Mouse (Mus musculus) MEL (cell line): ENCODE results near the gene Slc36a1. TPM values are rescaled to one million over a fixed set of nuclear protein-coding genes. Genes with fewer than 3 reads are reported as not detected.

Experiments
- DNase-seq: peaks from one replicate; pipeline ENCODE4 v3.0.0; 2011; ENCODE audit warnings: low read depth, low spot score
- H3K27ac ChIP-seq: 2 replicates; pipeline ENCODE4 v1.5.1; 2012; ENCODE audit warnings: low read depth, mild to moderate bottlenecking, control low read depth, low read length, moderate library complexity; ENCODE audit not compliant: control insufficient read depth
- H3K27me3 ChIP-seq, 2 experiments: fragments of 150-350 bp in 1 of 2; sonication (generic) in 1 of 2; 2 replicates each; pipeline ENCODE4 v1.6.1; 2012; ENCODE audit warnings: low read length in 2 of 2, mild to moderate bottlenecking in 2 of 2, improper control_type of control experiment in 1 of 2, moderate library complexity in 1 of 2; ENCODE audit not compliant: insufficient read depth in 2 of 2, control insufficient read depth in 1 of 2
- H3K36me3 ChIP-seq, 2 experiments: 2 replicates each; pipeline ENCODE4 v1.6.1; 2012 to 2014; ENCODE audit warnings: low read length in 2 of 2, improper control_type of control experiment in 1 of 2, inconsistent platforms in 1 of 2, mild to moderate bottlenecking in 1 of 2; ENCODE audit not compliant: insufficient read depth in 2 of 2, control insufficient read depth in 1 of 2
- H3K4me1 ChIP-seq, 2 experiments: fragments of 150-350 bp in 1 of 2; sonication (generic) in 1 of 2; 2 replicates each; pipeline ENCODE4 v1.6.1; 2012; ENCODE audit warnings: low read length in 2 of 2, improper control_type of control experiment in 1 of 2, mild to moderate bottlenecking in 1 of 2; ENCODE audit not compliant: insufficient read depth in 2 of 2, control insufficient read depth in 1 of 2
- H3K4me3 ChIP-seq, 2 experiments: fragments of 150-350 bp in 1 of 2; sonication (generic) in 1 of 2; 2 replicates each; pipeline ENCODE4 v1.5.1; 2012; ENCODE audit warnings: low read depth in 2 of 2, low read length in 2 of 2, mild to moderate bottlenecking in 2 of 2, moderate library complexity in 2 of 2, control low read depth in 1 of 2, improper control_type of control experiment in 1 of 2; ENCODE audit not compliant: control insufficient read depth in 1 of 2, insufficient read depth in 1 of 2
- H3K79me2 ChIP-seq: 2 replicates; pipeline ENCODE4 v1.6.1; 2012; ENCODE audit warnings: mild to moderate bottlenecking, low read length, moderate library complexity; ENCODE audit not compliant: control insufficient read depth, poor library complexity, insufficient read depth
- H3K9ac ChIP-seq: 2 replicates; pipeline ENCODE4 v1.6.1; 2012; ENCODE audit warnings: low read depth, mild to moderate bottlenecking, control low read depth, low read length, moderate library complexity; ENCODE audit not compliant: control insufficient read depth, poor library complexity, severe bottlenecking
- H3K9me3 ChIP-seq: fragments of 150-350 bp; sonication (generic); replicated peaks from 2 replicates; pipeline ENCODE4 v1.6.1; 2012; ENCODE audit warnings: mild to moderate bottlenecking, low read length, improper control_type of control experiment, moderate library complexity; ENCODE audit not compliant: insufficient read depth
- BHLHE40 ChIP-seq: IDR thresholded peaks from 2 replicates; pipeline ENCODE4 v1.6.1; 2012; ENCODE audit warnings: low read depth, mild to moderate bottlenecking, inconsistent platforms, low read length, improper control_type of control experiment, borderline replicate concordance
- CHD1 ChIP-seq: IDR thresholded peaks from 2 replicates; pipeline ENCODE4 v1.6.1; 2012; ENCODE audit warnings: low read depth, mild to moderate bottlenecking, inconsistent platforms, low read length, improper control_type of control experiment
- CTCF ChIP-seq, 3 experiments: IDR thresholded peaks in 2 of 3; conservative IDR thresholded peaks in 1 of 3; 2 replicates each; pipeline ENCODE4 v1.5.1; 2011 to 2012; ENCODE audit warnings: low read length in 3 of 3, low read depth in 2 of 3, mild to moderate bottlenecking in 2 of 3, improper control_type of control experiment in 1 of 3, inconsistent platforms in 1 of 3, mixed read lengths in 1 of 3, moderate library complexity in 1 of 3; ENCODE audit not compliant: control insufficient read depth in 1 of 3, insufficient read depth in 1 of 3, poor library complexity in 1 of 3, severe bottlenecking in 1 of 3
- E2F4 ChIP-seq: IDR thresholded peaks from 2 replicates; pipeline ENCODE4 v1.6.1; 2011; ENCODE audit warnings: low read depth, low read length, improper control_type of control experiment, borderline replicate concordance
- EP300 ChIP-seq, 2 experiments: IDR thresholded peaks; 2 replicates each; pipeline ENCODE4 v1.6.1; 2011; ENCODE audit warnings: improper control_type of control experiment in 2 of 2, low read length in 2 of 2, low read depth in 1 of 2, mild to moderate bottlenecking in 1 of 2
- GABPA ChIP-seq: IDR thresholded peaks from 2 replicates; pipeline ENCODE4 v1.6.1; 2012; ENCODE audit warnings: low read depth, mild to moderate bottlenecking, inconsistent platforms, low read length, improper control_type of control experiment, moderate library complexity
- GATA1 ChIP-seq: IDR thresholded peaks from 2 replicates; pipeline ENCODE4 v1.6.1; 2011; ENCODE audit warnings: low read depth, low read length, improper control_type of control experiment
- JUND ChIP-seq: IDR thresholded peaks from 2 replicates; pipeline ENCODE4 v1.6.1; 2011; ENCODE audit warnings: low read depth, mild to moderate bottlenecking, improper control_type of control experiment, low read length
- MAFK ChIP-seq: IDR thresholded peaks from 2 replicates; pipeline ENCODE4 v1.6.1; 2011; ENCODE audit warnings: low read depth, mild to moderate bottlenecking, low read length, improper control_type of control experiment, borderline replicate concordance
- MAX ChIP-seq: IDR thresholded peaks from 2 replicates; pipeline ENCODE4 v1.6.1; 2011; ENCODE audit warnings: low read length, improper control_type of control experiment
- MAZ ChIP-seq: IDR thresholded peaks from 2 replicates; pipeline ENCODE4 v1.6.1; 2012; ENCODE audit warnings: low read depth, mild to moderate bottlenecking, inconsistent platforms, low read length, improper control_type of control experiment
- MEF2A ChIP-seq: IDR thresholded peaks from 2 replicates; pipeline ENCODE4 v1.6.1; 2014; ENCODE audit warnings: low read depth, mild to moderate bottlenecking, inconsistent platforms, low read length, improper control_type of control experiment; ENCODE audit not compliant: poor library complexity, insufficient replicate concordance, severe bottlenecking; ENCODE audit errors: extremely low read depth
- MYB ChIP-seq: IDR thresholded peaks from 2 replicates; pipeline ENCODE4 v1.6.1; 2011; ENCODE audit warnings: mild to moderate bottlenecking, low read depth, low read length, improper control_type of control experiment
- MYC ChIP-seq: IDR thresholded peaks from 2 replicates; pipeline ENCODE4 v1.6.1; 2011; ENCODE audit warnings: low read depth, mild to moderate bottlenecking, low read length, improper control_type of control experiment, moderate library complexity
- NRF1 ChIP-seq: IDR thresholded peaks from 2 replicates; pipeline ENCODE4 v1.6.1; 2014; ENCODE audit warnings: low read depth, mild to moderate bottlenecking, inconsistent platforms, low read length, improper control_type of control experiment, moderate library complexity; ENCODE audit not compliant: poor library complexity, insufficient read depth, severe bottlenecking
- RAD21 ChIP-seq: IDR thresholded peaks from 2 replicates; pipeline ENCODE4 v1.6.1; 2011; ENCODE audit warnings: mild to moderate bottlenecking, low read depth, low read length, improper control_type of control experiment
- SIN3A ChIP-seq: IDR thresholded peaks from 2 replicates; pipeline ENCODE4 v1.6.1; 2012; ENCODE audit warnings: low read length, improper control_type of control experiment, inconsistent platforms
- SMC3 ChIP-seq: IDR thresholded peaks from 2 replicates; pipeline ENCODE4 v1.6.1; 2011; ENCODE audit warnings: low read depth, low read length, improper control_type of control experiment
- TBP ChIP-seq: IDR thresholded peaks from 2 replicates; pipeline ENCODE4 v1.8.0; 2011; ENCODE audit warnings: low read depth, low read length, improper control_type of control experiment
- TCF12 ChIP-seq: IDR thresholded peaks from 2 replicates; pipeline ENCODE4 v1.6.1; 2014; ENCODE audit warnings: low read depth, mild to moderate bottlenecking, inconsistent platforms, low read length, improper control_type of control experiment, moderate library complexity
- UBTF ChIP-seq: IDR thresholded peaks from 2 replicates; pipeline ENCODE4 v1.6.1; 2012; ENCODE audit warnings: low read depth, mild to moderate bottlenecking, inconsistent platforms, low read length, improper control_type of control experiment, moderate library complexity, borderline replicate concordance; ENCODE audit not compliant: insufficient read depth
- USF2 ChIP-seq, 2 experiments: IDR thresholded peaks; 2 replicates each; pipeline ENCODE4 v1.6.1; 2011 to 2012; ENCODE audit warnings: improper control_type of control experiment in 2 of 2, low read length in 2 of 2, borderline replicate concordance in 1 of 2, inconsistent platforms in 1 of 2, low read depth in 1 of 2, mild to moderate bottlenecking in 1 of 2; ENCODE audit not compliant: insufficient read depth in 1 of 2
- ZC3H11A ChIP-seq: IDR thresholded peaks from 2 replicates; pipeline ENCODE4 v1.6.1; 2012; ENCODE audit warnings: low read depth, mild to moderate bottlenecking, inconsistent platforms, low read length, improper control_type of control experiment
- ZKSCAN1 ChIP-seq: IDR thresholded peaks from 2 replicates; pipeline ENCODE4 v1.6.1; 2012; ENCODE audit warnings: low read depth, mild to moderate bottlenecking, inconsistent platforms, low read length, improper control_type of control experiment, moderate library complexity
- ZMIZ1 ChIP-seq: IDR thresholded peaks from 2 replicates; pipeline ENCODE4 v1.6.1; 2012; ENCODE audit warnings: low read depth, mild to moderate bottlenecking, inconsistent platforms, low read length, improper control_type of control experiment, moderate library complexity
- polyA plus RNA-seq, 2 experiments: library from polyadenylated mRNA; stranded (reverse) in 1 of 2; unstranded in 1 of 2; fragments of >175 nt in 1 of 2; fragments of >200 nt in 1 of 2; gene quantifications; 2 replicates each; pipeline versions ENCODE4 v1.2.1 to v1.2.4; 2012; ENCODE audit warnings: low replicate concordance in 2 of 2, low read depth in 1 of 2; ENCODE audit not compliant: insufficient read length in 2 of 2, insufficient read depth in 1 of 2, missing spikeins in 1 of 2
- total RNA-seq: library from RNA; depleted of rRNA; stranded (reverse); fragments of 300-350 nt; gene quantifications from 2 replicates; pipeline ENCODE4 v1.2.3, GENCODE M21; 2012

The Slc36a1 gene
- total and polyA plus RNA-seq, 3 experiments, result 2.8 to 5.2 TPM; not detected in 1

- TF ChIP-seq NRF1, result no peak
- TF ChIP-seq E2F4, result no peak
- TF ChIP-seq, all 39 proteins: peak for 10
Observed at GRCm38 (mm10) chr11:55158785-55159359, 45.3 kb upstream of the Slc36a1 start (continued).

GRCm38 (mm10) chr11:55162670-55163069, 41.5 kb upstream of the Slc36a1 start:
- H3K27me3 ChIP-seq, result peaks cover 3 to 6% of the 10 kb centered on the region in 2 experiments; a peak in 2 of 4 replicates
- TF ChIP-seq GATA1, result peak; percentile 71
- no peak for TF ChIP-seq GABPA
- TF ChIP-seq USF2 (IDR thresholded peaks at IDR 0.05; ENCODE audit: borderline replicate concordance in 1 of 2, insufficient read depth in 1 of 2, low read depth in 1 of 2, low read length in 2 of 2), result no peak
- TF ChIP-seq CTCF (IDR thresholded peaks at IDR 0.05 in 2 of 3, conservative IDR thresholded peaks at IDR 0.05 in 1 of 3; ENCODE audit: control insufficient read depth in 1 of 3, insufficient read depth in 1 of 3, low read depth in 2 of 3, low read length in 3 of 3, poor library complexity in 1 of 3, severe bottlenecking in 1 of 3), result peak; percentile 87 to 99 (median 98)
- peak; percentile 23; the same call in 1 of the 2 replicates for TF ChIP-seq TBP
- TF ChIP-seq TCF12, result no peak
- peak; percentile 50 for TF ChIP-seq ZC3H11A
- peak; percentile 79 for TF ChIP-seq RAD21
- TF ChIP-seq SMC3, result peak; percentile 77
- TF ChIP-seq MYC, result no peak
- TF ChIP-seq, all 39 proteins: peak for 6
- H3K9me3 ChIP-seq, result no peaks in the 10 kb centered on the region
- H3K79me2 ChIP-seq, result no peaks in the 10 kb centered on the region
- H3K27ac ChIP-seq, result no peak overlapping the region
- no peak overlapping the region for H3K4me3 ChIP-seq
- DNase-seq, result peak; percentile 91
- peaks cover 0 to 2% of the 10 kb centered on the region in 2 experiments; a peak in 1 of 4 replicates for H3K36me3 ChIP-seq
- no peak overlapping the region for H3K9ac ChIP-seq
- peaks cover 0 to 9% of the 10 kb centered on the region in 2 experiments; a peak in 2 of 4 replicates for H3K4me1 ChIP-seq

- no peaks in the 10 kb centered on the region for H3K36me3 ChIP-seq
- no peak overlapping the region for H3K4me3 ChIP-seq
- H3K9ac ChIP-seq, result no peak overlapping the region
- H3K27me3 ChIP-seq, result peaks cover 9% of the 10 kb centered on the region in 2 experiments; a peak in 3 of 4 replicates
- peak; percentile 88 for DNase-seq
- no peaks in the 10 kb centered on the region for H3K79me2 ChIP-seq
- H3K27ac ChIP-seq, result no peak overlapping the region
- 0 out of 4 replicates have a peak, but pooled peaks cover 0 to 3% of the 10 kb centered on the region in 2 experiments for H3K4me1 ChIP-seq
- H3K9me3 ChIP-seq, result no peaks in the 10 kb centered on the region
- no peak for TF ChIP-seq ZKSCAN1
- TF ChIP-seq UBTF, result no peak
- no peak for TF ChIP-seq E2F4
- TF ChIP-seq MYB, result no peak
- TF ChIP-seq GATA1, result peak; percentile 25; the same call in 1 of the 2 replicates
- no peak for TF ChIP-seq MEF2A
- no peak for TF ChIP-seq GABPA
- TF ChIP-seq EP300 (IDR thresholded peaks at IDR 0.05; ENCODE audit: low read depth in 1 of 2, low read length in 2 of 2), result no peak
- no peak for TF ChIP-seq TCF12
- no peak for TF ChIP-seq MAX
- peak; percentile 84 to 97 (median 89) for TF ChIP-seq CTCF (IDR thresholded peaks at IDR 0.05 in 2 of 3, conservative IDR thresholded peaks at IDR 0.05 in 1 of 3; ENCODE audit: control insufficient read depth in 1 of 3, insufficient read depth in 1 of 3, low read depth in 2 of 3, low read length in 3 of 3, poor library complexity in 1 of 3, severe bottlenecking in 1 of 3)
- no peak for TF ChIP-seq MAFK
- TF ChIP-seq JUND, result no peak
- TF ChIP-seq TBP, result no peak
- no peak for TF ChIP-seq CHD1
- TF ChIP-seq SIN3A, result no peak
- no peak for TF ChIP-seq MYC
- TF ChIP-seq MAZ, result no peak
- TF ChIP-seq BHLHE40, result no peak
- TF ChIP-seq ZMIZ1, result no peak
- TF ChIP-seq ZC3H11A, result peak; percentile 32; the same call in 1 of the 2 replicates
- peak; percentile 59 for TF ChIP-seq RAD21
Observed at GRCm38 (mm10) chr11:55164723-55165122, 39.4 kb upstream of the Slc36a1 start.
